Mouse (Mus musculus) limb, embryonic 14.5 days (tissue): ENCODE measurements around the gene Trim71. TPM values are rescaled to one million over a fixed set of nuclear protein-coding genes. Genes with fewer than 3 reads are reported as not detected.

ENCODE experiments used
- ATAC-seq: fragments of 200-750 bp; cut with Nextera tagmentation; 2 replicates; pipeline ENCODE4 v1.8.0; 2017; ENCODE audit warnings: low read depth, moderate number of reproducible peaks, moderate TSS enrichment; ENCODE audit not compliant: low FRiP score
- DNase-seq: peaks from one replicate; pipeline ENCODE4 v3.0.0-alpha.2; 2015; ENCODE audit warnings: low spot score
- H3K27ac ChIP-seq: fragments of 300-500 bp; sonication (generic); replicated peaks from 2 replicates; pipeline ENCODE4 v1.5.1; 2014; ENCODE audit warnings: low read depth, mild to moderate bottlenecking, low read length, moderate library complexity, mixed read lengths
- H3K27me3 ChIP-seq: fragments of 300-500 bp; sonication (generic); 2 replicates; pipeline ENCODE4 v1.6.1; 2014; ENCODE audit warnings: low read length, mixed read lengths; ENCODE audit not compliant: control insufficient read depth, insufficient read depth
- H3K36me3 ChIP-seq: fragments of 300-500 bp; sonication (generic); 2 replicates; pipeline ENCODE4 v1.6.1; 2014; ENCODE audit warnings: mild to moderate bottlenecking, low read length, moderate library complexity, mixed read lengths; ENCODE audit not compliant: control insufficient read depth, insufficient read depth
- H3K4me1 ChIP-seq: fragments of 300-500 bp; sonication (generic); 2 replicates; pipeline ENCODE4 v1.6.1; 2014; ENCODE audit warnings: antibody characterized with exemption, low read length, mixed read lengths; ENCODE audit not compliant: control insufficient read depth, insufficient read depth
- H3K4me2 ChIP-seq: fragments of 300-500 bp; sonication (generic); replicated peaks from 2 replicates; pipeline ENCODE4 v1.6.1; 2014; ENCODE audit warnings: low read depth, mild to moderate bottlenecking, low read length, moderate library complexity; ENCODE audit not compliant: severe bottlenecking
- H3K4me3 ChIP-seq: fragments of 300-500 bp; sonication (generic); replicated peaks from 2 replicates; pipeline ENCODE4 v1.5.1; 2014; ENCODE audit warnings: low read length
- H3K9ac ChIP-seq: fragments of 300-500 bp; sonication (generic); 2 replicates; pipeline ENCODE4 v1.6.1; 2014; ENCODE audit warnings: mild to moderate bottlenecking, low read depth, low read length, moderate library complexity; ENCODE audit not compliant: severe bottlenecking
- H3K9me3 ChIP-seq: fragments of 300-500 bp; sonication (generic); 2 replicates; pipeline ENCODE4 v1.6.1; 2016; ENCODE audit warnings: low read length; ENCODE audit not compliant: control insufficient read depth
- POLR2A ChIP-seq: fragments of 200-500 bp; IDR thresholded peaks from 2 replicates; pipeline ENCODE4 v1.8.0; 2012; ENCODE audit warnings: inconsistent platforms, mild to moderate bottlenecking, moderate library complexity, borderline replicate concordance; ENCODE audit not compliant: insufficient read depth, insufficient read length; ENCODE audit errors: extremely low read depth
- WGBS: fragments of 180-500 bp; shearing (Covaris S2); extraction: QIAGEN DNeasy Blood & Tissue Kit; methylation state at CpG from one replicate; pipeline ENCODE4 v1.1.7; 2014; 5-methylcytosine and 5-hydroxymethylcytosine counted together
- polyA plus RNA-seq, 2 experiments: library from polyadenylated mRNA; depleted of rRNA in 1 of 2; stranded (reverse) in 1 of 2; unstranded in 1 of 2; fragments of >200 nt; fragmentation: Nextera tagmentation in 1 of 2; extraction: Ambion mirVana in 1 of 2; gene quantifications; 2 replicates each; pipeline versions ENCODE4 v1.2.1 to v1.2.3; 2012 to 2014

Trim71 gene
- polyA plus RNA-seq, 2 experiments: 0.26 to 0.33 TPM

GRCm38 (mm10) chr9:114531276-114531675 is 32.9 kb downstream of the Trim71 start:
- WGBS: 13% methylated on average over 11 of the region's 11 CpGs
- no peak overlapping the region for H3K4me3 ChIP-seq
- no peaks in the 10 kb centered on the region for H3K36me3 ChIP-seq
- peaks cover 13% of the 10 kb centered on the region for H3K4me1 ChIP-seq
- 0 out of 2 replicates have a peak overlapping the region, but pooled peaks have one; percentile 8 for H3K9ac ChIP-seq
- no peak overlapping the region for H3K4me2 ChIP-seq
- TF ChIP-seq POLR2A: no peak
- ATAC-seq (no peak), DNase-seq (no peak)
- no peaks in the 10 kb centered on the region for H3K27me3 ChIP-seq
- no peaks in the 10 kb centered on the region for H3K9me3 ChIP-seq
- no peak overlapping the region for H3K27ac ChIP-seq

- ATAC-seq (no peak), DNase-seq (peak; percentile 47)
- Histone ChIP-seq H3K4me1 (peaks cover 20% of the 10 kb centered on the region), H3K27me3 (no peaks in the 10 kb centered on the region), H3K36me3 (no peaks in the 10 kb centered on the region), H3K4me3 (no peak overlapping the region), H3K4me2 (no peak overlapping the region), H3K9ac (no peak overlapping the region), H3K9me3 (no peaks in the 10 kb centered on the region), H3K27ac (no peak overlapping the region)
- no peak for TF ChIP-seq POLR2A
- 32% methylated on average over 9 of the region's 9 CpGs for WGBS
Measured at GRCm38 (mm10) chr9:114528680-114529048, 35.5 kb downstream of the Trim71 start.

- Histone ChIP-seq H3K36me3 (no peaks in the 10 kb centered on the region), H3K4me2 (peak overlapping the region; percentile 20), H3K9me3 (no peaks in the 10 kb centered on the region), H3K4me3 (no peak overlapping the region), H3K27ac (no peak overlapping the region), H3K9ac (no peak overlapping the region), H3K27me3 (no peaks in the 10 kb centered on the region), H3K4me1 (peaks cover 20% of the 10 kb centered on the region)
- TF ChIP-seq POLR2A: no peak
- WGBS: 15% methylated on average over 17 of the region's 17 CpGs
- DNase-seq: no peak
- peak; percentile 45 for ATAC-seq
Measured at GRCm38 (mm10) chr9:114527992-114528679, 36.0 kb downstream of the Trim71 start.

DNA sequence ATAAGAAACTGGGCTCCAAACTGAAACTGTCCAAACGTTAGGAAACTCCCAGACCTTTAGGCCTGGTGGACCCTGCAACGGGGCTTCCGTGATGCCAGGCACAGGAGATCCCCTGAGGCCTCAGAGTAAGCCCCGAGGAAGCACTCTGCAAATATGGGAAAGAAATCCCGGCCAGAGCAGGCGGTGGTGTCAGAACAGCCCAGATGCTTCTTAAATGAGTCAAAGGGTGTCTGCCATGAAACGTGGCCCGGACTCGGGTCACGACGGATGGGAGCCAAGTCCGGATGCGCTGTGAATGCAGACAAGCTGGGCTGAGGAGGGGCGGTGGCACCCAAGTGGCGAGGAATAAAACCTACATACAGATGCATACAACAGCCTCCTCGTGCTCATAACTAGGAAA is 37.1 kb downstream of the Trim71 start:
- WGBS: 5% methylated on average over 16 of the region's 16 CpGs
- H3K9ac ChIP-seq: peak overlapping the region; percentile 25; the same call in 1 of the 2 replicates
- ATAC-seq: no peak

GRCm38 (mm10) chr9:114526581-114526980 is 37.6 kb downstream of the Trim71 start:
- H3K4me1 ChIP-seq: peaks cover 20% of the 10 kb centered on the region
- H3K9ac ChIP-seq: peak overlapping the region; percentile 25; the same call in 1 of the 2 replicates
- no peaks in the 10 kb centered on the region for H3K36me3 ChIP-seq
- DNase-seq: no peak
- H3K4me2 ChIP-seq: peak overlapping the region; percentile 25
- TF ChIP-seq POLR2A: no peak
- 0 out of 2 replicates have a peak overlapping the region, but pooled peaks have one; percentile 44 for H3K27ac ChIP-seq
- no peak for ATAC-seq
- no peak overlapping the region for H3K4me3 ChIP-seq
- H3K9me3 ChIP-seq: no peaks in the 10 kb centered on the region
- 11% methylated on average over 8 of the region's 8 CpGs for WGBS
- no peaks in the 10 kb centered on the region for H3K27me3 ChIP-seq

More for the DNA sequence above, 37.1 kb downstream of the Trim71 start:
- Histone ChIP-seq H3K4me1 (peaks cover 20% of the 10 kb centered on the region), H3K4me3 (no peak overlapping the region), H3K27ac (0 out of 2 replicates have a peak overlapping the region, but pooled peaks have one; percentile 44), H3K4me2 (peak overlapping the region; percentile 25), H3K9me3 (no peaks in the 10 kb centered on the region), H3K36me3 (no peaks in the 10 kb centered on the region), H3K27me3 (no peaks in the 10 kb centered on the region)
- TF ChIP-seq POLR2A: no peak
- peak; percentile 33 for DNase-seq
